Mouse (Mus musculus) left cerebral cortex, adult 11 months (tissue): ENCODE data around the gene Antxrl.

Source experiments
- DNase-seq: peaks from one replicate; pipeline ENCODE4 v3.0.0; 2022; ENCODE audit warnings: low spot score

Gene Antxrl

GRCm38 (mm10) chr14:34052516-34052915 is at the start of gene Antxrl:
Gene Antxrl (plus strand): TSS chr14:34052707.
- DNase-seq = no peak

GRCm38 (mm10) chr14:34015063-34015462 is 37.4 kb upstream of the Antxrl start, which contains the start of gene Gm30083:
Gene Gm30083 (minus strand): TSS chr14:34015182.
- no peak for DNase-seq

- DNase-seq = no peak
Measured at GRCm38 (mm10) chr14:34016381-34016780, 36.1 kb upstream of the Antxrl start, which contains the start of gene Gm5460. Gene Gm5460 (plus strand): TSS chr14:34016758.

- DNase-seq = no peak
Measured at GRCm38 (mm10) chr14:34016938-34017337, 35.6 kb upstream of the Antxrl start.

- no peak for DNase-seq
Measured at GRCm38 (mm10) chr14:34026710-34027109, 25.8 kb upstream of the Antxrl start.

- no peak for DNase-seq
Measured at GRCm38 (mm10) chr14:34033841-34034610, 18.5 kb upstream of the Antxrl start.

- DNase-seq = no peak
Measured at GRCm38 (mm10) chr14:34041241-34041640, 11.3 kb upstream of the Antxrl start.

- DNase-seq = no peak
Measured at GRCm38 (mm10) chr14:34043341-34043740, 9.2 kb upstream of the Antxrl start.

GRCm38 (mm10) chr14:34050101-34050779 is 2.3 kb upstream of the Antxrl start:
- no peak for DNase-seq

- DNase-seq = no peak
Measured at GRCm38 (mm10) chr14:34071665-34072064, 19.2 kb downstream of the Antxrl start.

GRCm38 (mm10) chr14:34075346-34075745 is 22.8 kb downstream of the Antxrl start:
- no peak for DNase-seq

- no peak for DNase-seq
Measured at GRCm38 (mm10) chr14:34077222-34077621, 24.7 kb downstream of the Antxrl start.

- no peak for DNase-seq
Measured at GRCm38 (mm10) chr14:34078293-34078692, 25.8 kb downstream of the Antxrl start.

- DNase-seq = peak; percentile 36
Measured at GRCm38 (mm10) chr14:34080321-34080997, 28.0 kb downstream of the Antxrl start.

- no peak for DNase-seq
Measured at GRCm38 (mm10) chr14:34085731-34086130, 33.2 kb downstream of the Antxrl start, which contains the start of gene Anxa8. Gene Anxa8 (plus strand): TSS chr14:34085981.

- no peak for DNase-seq
Measured at GRCm38 (mm10) chr14:34086806-34087205, 34.3 kb downstream of the Antxrl start.

- no peak for DNase-seq
Measured at GRCm38 (mm10) chr14:34087856-34088398, 35.4 kb downstream of the Antxrl start.

GRCm38 (mm10) chr14:34089796-34090195 is 37.3 kb downstream of the Antxrl start:
- DNase-seq = no peak

- DNase-seq = no peak
Measured at GRCm38 (mm10) chr14:34091475-34091874, 39.0 kb downstream of the Antxrl start.

- DNase-seq = no peak
Measured at GRCm38 (mm10) chr14:34092856-34093255, 40.3 kb downstream of the Antxrl start.

- DNase-seq = no peak
Measured at GRCm38 (mm10) chr14:34096161-34096560, 43.7 kb downstream of the Antxrl start.

GRCm38 (mm10) chr14:34102601-34103000 is 50.1 kb downstream of the Antxrl start, which contains the start of gene A630023A22Rik:
Gene A630023A22Rik (minus strand): TSS chr14:34102754.
- no peak for DNase-seq
